Mouse (Mus musculus): ENCODE data around the gene Ablim2.

Gene Ablim2

GRCm38 (mm10) chr5:35739536-35740278 lies 18.0 kb upstream of the Ablim2 start, which contains the start of gene Sh3tc1:
Gene Sh3tc1, minus strand, starts transcription at chr5:35739987.
- peak; percentile 84 to 85 for DNase-seq

GRCm38 (mm10) chr5:35740716-35741115 lies 17.0 kb upstream of the Ablim2 start:
- no peak for DNase-seq

GRCm38 (mm10) chr5:35741225-35741820 lies 16.4 kb upstream of the Ablim2 start:
- DNase-seq: no peak

- DNase-seq: peak; percentile 83 to 87
These were observed 14.3 kb upstream of the Ablim2 start for GRCm38 (mm10) chr5:35743238-35743951.

GRCm38 (mm10) chr5:35743990-35744722 lies 13.5 kb upstream of the Ablim2 start:
- no peak for DNase-seq

GRCm38 (mm10) chr5:35745406-35745805 lies 12.3 kb upstream of the Ablim2 start:
- no peak for DNase-seq

- peak in 1 of 2 experiments; percentile 83 for DNase-seq
These were observed 10.8 kb upstream of the Ablim2 start for GRCm38 (mm10) chr5:35746910-35747309.

GRCm38 (mm10) chr5:35749416-35749815 lies 8.3 kb upstream of the Ablim2 start:
- no peak for DNase-seq

- DNase-seq: no peak
These were observed 7.7 kb upstream of the Ablim2 start for GRCm38 (mm10) chr5:35750026-35750425.

GRCm38 (mm10) chr5:35751016-35751415 lies 6.7 kb upstream of the Ablim2 start:
- DNase-seq: no peak

- DNase-seq: peak in 1 of 2 experiments; percentile 79
These were observed 2.4 kb upstream of the Ablim2 start for GRCm38 (mm10) chr5:35755131-35755733.

- no peak for DNase-seq
These were observed 1.7 kb upstream of the Ablim2 start for GRCm38 (mm10) chr5:35756020-35756419.

- DNase-seq: no peak
These were observed 562 bp upstream of the Ablim2 start for GRCm38 (mm10) chr5:35756997-35757638.

GRCm38 (mm10) chr5:35758081-35759053 lies 687 bp downstream of the Ablim2 start:
- no peak for DNase-seq

GRCm38 (mm10) chr5:35761323-35761722 lies 3.6 kb downstream of the Ablim2 start:
- no peak for DNase-seq

- DNase-seq: no peak
These were observed 4.7 kb downstream of the Ablim2 start for GRCm38 (mm10) chr5:35762388-35762787.

GRCm38 (mm10) chr5:35762850-35763249 lies 5.2 kb downstream of the Ablim2 start:
- no peak for DNase-seq

- DNase-seq: no peak
These were observed 8.2 kb downstream of the Ablim2 start for GRCm38 (mm10) chr5:35765909-35766308.

- DNase-seq: no peak
These were observed 10.8 kb downstream of the Ablim2 start for GRCm38 (mm10) chr5:35768525-35768924.

- DNase-seq: no peak
These were observed 11.3 kb downstream of the Ablim2 start for GRCm38 (mm10) chr5:35768997-35769396.

- no peak for DNase-seq
These were observed 12.6 kb downstream of the Ablim2 start for GRCm38 (mm10) chr5:35770246-35770645.
